Mouse (Mus musculus): ENCODE measurements around the gene Syngap1. TPM values are rescaled to one million over a fixed set of nuclear protein-coding genes. Genes with fewer than 3 reads are reported as not detected.

The Syngap1 gene
- 0.07 TPM for polyA plus RNA-seq (2017; shearing (Covaris generic))

GRCm38 (mm10) chr17:26941031-26941789, at the start of gene Syngap1:
Syngap1 (plus strand) TSS chr17:26941253.

GRCm38 (mm10) chr17:26916711-26917482, 24.2 kb upstream of the Syngap1 start, which contains the start of gene Kifc5b:
Kifc5b (plus strand) TSS chr17:26917091.

GRCm38 (mm10) chr17:26932839-26933398, 8.1 kb upstream of the Syngap1 start, which contains the start of gene Phf1:
Phf1 (plus strand) TSS chr17:26933052.

GRCm38 (mm10) chr17:26939178-26939972, 1.7 kb upstream of the Syngap1 start, which contains the start of gene Cuta:
Cuta (minus strand) TSS chr17:26939569.

GRCm38 (mm10) chr17:26972703-26973574, 31.9 kb downstream of the Syngap1 start, which contains the start of gene Zbtb9:
Zbtb9 (plus strand) TSS chr17:26973167.

Other genes with a start within 250 kb of the Syngap1 start
- 199 TPM for gene Crebrf, start 225.6 kb upstream of the Syngap1 start, polyA plus RNA-seq (2017; shearing (Covaris generic))
- 20.7 TPM for gene Bnip1, start 160.2 kb upstream of the Syngap1 start, polyA plus RNA-seq (2017; shearing (Covaris generic))
- not detected for gene Nkx2-5, start 96.2 kb upstream of the Syngap1 start, polyA plus RNA-seq (2017; shearing (Covaris generic))
- gene Kifc5b, start 24.2 kb upstream of the Syngap1 start, polyA plus RNA-seq (2017; shearing (Covaris generic)): 1.4 TPM
- gene Phf1, start 8.2 kb upstream of the Syngap1 start, polyA plus RNA-seq (2017; shearing (Covaris generic)): 151 TPM
- 114 TPM for gene Cuta, start 1.7 kb upstream of the Syngap1 start, polyA plus RNA-seq (2017; shearing (Covaris generic))
- gene Zbtb9, start 31.9 kb downstream of the Syngap1 start, polyA plus RNA-seq (2017; shearing (Covaris generic)): 33.5 TPM
- 0.47 TPM for gene Bak1, start 87.8 kb downstream of the Syngap1 start, polyA plus RNA-seq (2017; shearing (Covaris generic))
- gene Itpr3, start 116.1 kb downstream of the Syngap1 start, polyA plus RNA-seq (2017; shearing (Covaris generic)): 37.5 TPM
- 48.6 TPM for gene Uqcc2, start 192.7 kb downstream of the Syngap1 start, polyA plus RNA-seq (2017; shearing (Covaris generic))
- gene Ip6k3, start 226.5 kb downstream of the Syngap1 start, polyA plus RNA-seq (2017; shearing (Covaris generic)): not detected

Measured in naive thymus-derived CD4-positive, alpha-beta T cell, adult 5 months (primary cell).